Mouse (Mus musculus) MEL (cell line): Measurements from ENCODE around the gene Rpn1. TPM values are rescaled to one million over a fixed set of nuclear protein-coding genes. Genes with fewer than 3 reads are reported as not detected.

ENCODE experiments used
- DNase-seq: peaks from one replicate; pipeline ENCODE4 v3.0.0; 2011; ENCODE audit warnings: low read depth, low spot score
- H3K27ac ChIP-seq: 2 replicates; pipeline ENCODE4 v1.5.1; 2012; ENCODE audit warnings: low read depth, mild to moderate bottlenecking, control low read depth, low read length, moderate library complexity; ENCODE audit not compliant: control insufficient read depth
- H3K27me3 ChIP-seq, 2 experiments: fragments of 150-350 bp in 1 of 2; sonication (generic) in 1 of 2; 2 replicates each; pipeline ENCODE4 v1.6.1; 2012; ENCODE audit warnings: low read length in 2 of 2, mild to moderate bottlenecking in 2 of 2, improper control_type of control experiment in 1 of 2, moderate library complexity in 1 of 2; ENCODE audit not compliant: insufficient read depth in 2 of 2, control insufficient read depth in 1 of 2
- H3K36me3 ChIP-seq, 2 experiments: 2 replicates each; pipeline ENCODE4 v1.6.1; 2012 to 2014; ENCODE audit warnings: low read length in 2 of 2, improper control_type of control experiment in 1 of 2, inconsistent platforms in 1 of 2, mild to moderate bottlenecking in 1 of 2; ENCODE audit not compliant: insufficient read depth in 2 of 2, control insufficient read depth in 1 of 2
- H3K4me1 ChIP-seq, 2 experiments: fragments of 150-350 bp in 1 of 2; sonication (generic) in 1 of 2; 2 replicates each; pipeline ENCODE4 v1.6.1; 2012; ENCODE audit warnings: low read length in 2 of 2, improper control_type of control experiment in 1 of 2, mild to moderate bottlenecking in 1 of 2; ENCODE audit not compliant: insufficient read depth in 2 of 2, control insufficient read depth in 1 of 2
- H3K4me3 ChIP-seq, 2 experiments: fragments of 150-350 bp in 1 of 2; sonication (generic) in 1 of 2; 2 replicates each; pipeline ENCODE4 v1.5.1; 2012; ENCODE audit warnings: low read depth in 2 of 2, low read length in 2 of 2, mild to moderate bottlenecking in 2 of 2, moderate library complexity in 2 of 2, control low read depth in 1 of 2, improper control_type of control experiment in 1 of 2; ENCODE audit not compliant: control insufficient read depth in 1 of 2, insufficient read depth in 1 of 2
- H3K79me2 ChIP-seq: 2 replicates; pipeline ENCODE4 v1.6.1; 2012; ENCODE audit warnings: mild to moderate bottlenecking, low read length, moderate library complexity; ENCODE audit not compliant: control insufficient read depth, poor library complexity, insufficient read depth
- H3K9ac ChIP-seq: 2 replicates; pipeline ENCODE4 v1.6.1; 2012; ENCODE audit warnings: low read depth, mild to moderate bottlenecking, control low read depth, low read length, moderate library complexity; ENCODE audit not compliant: control insufficient read depth, poor library complexity, severe bottlenecking
- H3K9me3 ChIP-seq: fragments of 150-350 bp; sonication (generic); replicated peaks from 2 replicates; pipeline ENCODE4 v1.6.1; 2012; ENCODE audit warnings: mild to moderate bottlenecking, low read length, improper control_type of control experiment, moderate library complexity; ENCODE audit not compliant: insufficient read depth
- CTCF ChIP-seq, 3 experiments: IDR thresholded peaks in 2 of 3; conservative IDR thresholded peaks in 1 of 3; 2 replicates each; pipeline ENCODE4 v1.5.1; 2011 to 2012; ENCODE audit warnings: low read length in 3 of 3, low read depth in 2 of 3, mild to moderate bottlenecking in 2 of 3, improper control_type of control experiment in 1 of 3, inconsistent platforms in 1 of 3, mixed read lengths in 1 of 3, moderate library complexity in 1 of 3; ENCODE audit not compliant: control insufficient read depth in 1 of 3, insufficient read depth in 1 of 3, poor library complexity in 1 of 3, severe bottlenecking in 1 of 3
- GABPA ChIP-seq: IDR thresholded peaks from 2 replicates; pipeline ENCODE4 v1.6.1; 2012; ENCODE audit warnings: low read depth, mild to moderate bottlenecking, inconsistent platforms, low read length, improper control_type of control experiment, moderate library complexity
- JUND ChIP-seq: IDR thresholded peaks from 2 replicates; pipeline ENCODE4 v1.6.1; 2011; ENCODE audit warnings: low read depth, mild to moderate bottlenecking, improper control_type of control experiment, low read length
- MAZ ChIP-seq: IDR thresholded peaks from 2 replicates; pipeline ENCODE4 v1.6.1; 2012; ENCODE audit warnings: low read depth, mild to moderate bottlenecking, inconsistent platforms, low read length, improper control_type of control experiment
- MYB ChIP-seq: IDR thresholded peaks from 2 replicates; pipeline ENCODE4 v1.6.1; 2011; ENCODE audit warnings: mild to moderate bottlenecking, low read depth, low read length, improper control_type of control experiment
- MYC ChIP-seq: IDR thresholded peaks from 2 replicates; pipeline ENCODE4 v1.6.1; 2011; ENCODE audit warnings: low read depth, mild to moderate bottlenecking, low read length, improper control_type of control experiment, moderate library complexity
- POLR2A ChIP-seq, 2 experiments: IDR thresholded peaks; 2 replicates each; pipeline ENCODE4 v1.6.1; 2011 to 2012; ENCODE audit warnings: low read length in 2 of 2, mild to moderate bottlenecking in 2 of 2, control low read depth in 1 of 2, improper control_type of control experiment in 1 of 2, low read depth in 1 of 2, moderate library complexity in 1 of 2; ENCODE audit not compliant: control insufficient read depth in 1 of 2, insufficient read depth in 1 of 2, poor library complexity in 1 of 2
- POLR2AphosphoS2 ChIP-seq: IDR thresholded peaks from 2 replicates; pipeline ENCODE4 v1.6.1; 2011; ENCODE audit warnings: low read length, improper control_type of control experiment
- POLR2AphosphoS5 ChIP-seq: IDR thresholded peaks from 2 replicates; pipeline ENCODE4 v1.6.1; 2012; ENCODE audit warnings: low read depth, borderline replicate concordance, mild to moderate bottlenecking, inconsistent platforms, low read length, moderate library complexity, mixed read lengths
- SIN3A ChIP-seq: IDR thresholded peaks from 2 replicates; pipeline ENCODE4 v1.6.1; 2012; ENCODE audit warnings: low read length, improper control_type of control experiment, inconsistent platforms
- SMC3 ChIP-seq: IDR thresholded peaks from 2 replicates; pipeline ENCODE4 v1.6.1; 2011; ENCODE audit warnings: low read depth, low read length, improper control_type of control experiment
- TCF12 ChIP-seq: IDR thresholded peaks from 2 replicates; pipeline ENCODE4 v1.6.1; 2014; ENCODE audit warnings: low read depth, mild to moderate bottlenecking, inconsistent platforms, low read length, improper control_type of control experiment, moderate library complexity
- polyA plus RNA-seq, 2 experiments: library from polyadenylated mRNA; stranded (reverse) in 1 of 2; unstranded in 1 of 2; fragments of >175 nt in 1 of 2; fragments of >200 nt in 1 of 2; gene quantifications; 2 replicates each; pipeline versions ENCODE4 v1.2.1 to v1.2.4; 2012; ENCODE audit warnings: low replicate concordance in 2 of 2, low read depth in 1 of 2; ENCODE audit not compliant: insufficient read length in 2 of 2, insufficient read depth in 1 of 2, missing spikeins in 1 of 2
- total RNA-seq: library from RNA; depleted of rRNA; stranded (reverse); fragments of 300-350 nt; gene quantifications from 2 replicates; pipeline ENCODE4 v1.2.3, GENCODE M21; 2012

Gene Rpn1
- total and polyA plus RNA-seq, 3 experiments, result 289 to 412 (median 361) TPM

- TF ChIP-seq POLR2AphosphoS5, result no peak
Measured at GRCm38 (mm10) chr6:88131521-88131920, 47.2 kb downstream of the Rpn1 start (continued).

DNA sequence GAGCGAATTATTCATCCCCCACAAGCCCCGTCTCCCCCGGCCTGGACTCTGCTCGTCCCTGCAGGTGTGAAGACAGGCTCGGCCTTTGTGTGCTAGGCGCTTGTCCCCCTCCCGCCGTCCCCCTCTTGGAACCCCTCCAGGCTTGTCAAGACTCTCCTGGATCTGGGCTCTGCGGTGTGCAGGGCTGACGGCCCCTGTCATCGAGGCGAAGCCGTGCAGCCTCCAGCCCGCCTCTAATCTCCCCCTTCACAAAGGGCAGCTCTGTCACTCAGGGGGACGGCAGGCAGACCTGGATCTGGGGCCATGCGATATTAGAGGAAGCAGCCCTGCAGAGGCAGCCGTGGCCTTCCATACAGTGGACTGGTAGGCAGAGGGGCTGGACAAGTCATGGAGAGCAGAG, 47.8 kb downstream of the Rpn1 start:
- peaks cover 0 to 3% of the 10 kb centered on the region in 2 experiments; a peak in 1 of 4 replicates for H3K36me3 ChIP-seq
- no peaks in the 10 kb centered on the region for H3K9me3 ChIP-seq
- H3K27ac ChIP-seq, result no peak overlapping the region
- no peak for DNase-seq
- no peak overlapping the region for H3K9ac ChIP-seq
- H3K27me3 ChIP-seq, result no peaks in the 10 kb centered on the region
- TF ChIP-seq MAZ (no peak), POLR2A (IDR thresholded peaks at IDR 0.05; ENCODE audit: control insufficient read depth in 1 of 2, insufficient read depth in 1 of 2, low read depth in 1 of 2, low read length in 2 of 2, poor library complexity in 1 of 2) (no peak), SIN3A (no peak), GABPA (no peak)
- H3K79me2 ChIP-seq, result no peaks in the 10 kb centered on the region
- H3K4me1 ChIP-seq, result peaks cover 0 to 8% of the 10 kb centered on the region in 2 experiments; a peak in 2 of 4 replicates
- no peak overlapping the region for H3K4me3 ChIP-seq

GRCm38 (mm10) chr6:88133061-88133460, 48.8 kb downstream of the Rpn1 start:
- TF ChIP-seq CTCF (IDR thresholded peaks at IDR 0.05 in 2 of 3, conservative IDR thresholded peaks at IDR 0.05 in 1 of 3; ENCODE audit: control insufficient read depth in 1 of 3, insufficient read depth in 1 of 3, low read depth in 2 of 3, low read length in 3 of 3, poor library complexity in 1 of 3, severe bottlenecking in 1 of 3) (peak in 2 of 3 experiments; percentile 18 to 20; a peak in 3 of 6 replicates), POLR2A (IDR thresholded peaks at IDR 0.05; ENCODE audit: control insufficient read depth in 1 of 2, insufficient read depth in 1 of 2, low read depth in 1 of 2, low read length in 2 of 2, poor library complexity in 1 of 2) (no peak), SMC3 (peak; percentile 15; the same call in 1 of the 2 replicates), JUND (no peak), SIN3A (no peak)
- Histone ChIP-seq H3K4me1 (peaks cover 0 to 8% of the 10 kb centered on the region in 2 experiments; a peak in 2 of 4 replicates), H3K79me2 (no peaks in the 10 kb centered on the region), H3K27me3 (no peaks in the 10 kb centered on the region), H3K4me3 (no peak overlapping the region), H3K9me3 (no peaks in the 10 kb centered on the region), H3K36me3 (peaks cover 0 to 3% of the 10 kb centered on the region in 2 experiments; a peak in 1 of 4 replicates), H3K27ac (no peak overlapping the region), H3K9ac (no peak overlapping the region)
- DNase-seq, result no peak

DNA sequence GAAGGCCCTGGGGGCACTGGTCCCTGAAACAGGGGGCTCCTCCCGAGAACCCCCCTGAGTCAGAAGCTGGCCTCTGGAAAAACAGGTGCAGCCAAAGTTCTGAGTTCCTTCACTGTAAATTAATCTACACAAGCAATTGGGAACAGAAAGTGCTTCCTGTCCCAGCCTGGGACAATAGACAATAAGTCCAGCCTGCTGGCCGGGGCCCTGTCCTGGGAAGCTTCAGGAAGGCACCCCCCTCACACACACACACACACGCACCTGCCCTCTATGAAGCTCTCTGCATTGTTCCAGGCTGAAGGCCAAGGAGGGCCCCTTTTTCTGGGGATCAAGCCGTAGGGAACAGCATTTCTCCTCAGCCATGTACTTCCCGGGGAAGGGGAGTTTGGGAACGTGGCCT, 49.6 kb downstream of the Rpn1 start:
- TF ChIP-seq MYB (no peak), POLR2AphosphoS2 (no peak), TCF12 (no peak), MYC (no peak)
- Histone ChIP-seq H3K4me1 (peaks cover 0 to 8% of the 10 kb centered on the region in 2 experiments; a peak in 2 of 4 replicates), H3K9me3 (no peaks in the 10 kb centered on the region), H3K36me3 (peaks cover 0 to 3% of the 10 kb centered on the region in 2 experiments; a peak in 1 of 4 replicates), H3K9ac (no peak overlapping the region), H3K79me2 (no peaks in the 10 kb centered on the region), H3K27me3 (no peaks in the 10 kb centered on the region), H3K27ac (no peak overlapping the region), H3K4me3 (no peak overlapping the region)
- no peak for DNase-seq
